Mouse (Mus musculus): ENCODE results near the gene Grcc10.

Grcc10 gene

DNA sequence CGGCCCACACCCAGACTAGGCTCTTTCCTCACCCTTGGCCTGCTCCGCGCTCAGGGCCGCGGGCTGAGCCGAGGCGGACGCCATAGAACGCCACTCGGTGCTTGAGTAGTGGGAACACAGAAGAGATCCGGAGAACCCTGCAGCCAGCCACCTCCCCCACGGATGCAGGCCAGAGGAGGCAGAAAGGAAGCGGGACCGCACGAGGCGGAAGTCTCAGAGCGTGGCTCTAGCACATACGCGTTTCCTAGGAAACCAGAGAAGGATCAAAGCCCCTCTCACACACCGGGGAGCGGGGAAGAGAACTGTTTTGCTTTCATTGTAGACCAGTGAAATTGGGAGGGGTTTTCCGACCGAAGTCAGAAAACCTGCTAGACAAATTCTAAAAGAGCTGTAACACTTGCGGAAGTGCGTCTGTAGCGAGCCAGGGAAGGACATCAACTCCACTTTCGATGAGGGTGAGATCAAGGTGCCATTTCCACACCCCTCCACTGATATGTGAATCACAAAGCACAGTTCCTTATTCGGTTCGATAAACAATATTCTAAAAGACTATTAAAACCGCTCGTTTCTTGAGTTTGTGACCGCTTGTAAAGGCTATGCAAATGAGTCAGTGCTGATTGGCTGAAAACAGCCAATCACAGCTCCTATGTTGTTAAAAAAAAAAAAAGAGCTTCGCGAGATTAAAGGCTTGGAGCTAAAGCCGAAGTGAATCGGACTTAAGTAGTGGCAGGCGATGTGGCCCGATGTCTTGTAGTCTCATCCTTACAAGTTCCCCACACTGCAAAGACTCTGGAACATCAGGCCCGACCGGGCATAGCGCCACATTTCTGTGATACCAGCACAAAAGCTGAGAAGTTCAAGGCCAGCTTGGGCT lies at the start of gene Grcc10:
Gene Grcc10, minus strand, starts transcription at position 487 of the 874 bp plus-strand sequence.
- DNase-seq (ENCODE audit: low read depth, low spot score): peak; percentile 99

DNA sequence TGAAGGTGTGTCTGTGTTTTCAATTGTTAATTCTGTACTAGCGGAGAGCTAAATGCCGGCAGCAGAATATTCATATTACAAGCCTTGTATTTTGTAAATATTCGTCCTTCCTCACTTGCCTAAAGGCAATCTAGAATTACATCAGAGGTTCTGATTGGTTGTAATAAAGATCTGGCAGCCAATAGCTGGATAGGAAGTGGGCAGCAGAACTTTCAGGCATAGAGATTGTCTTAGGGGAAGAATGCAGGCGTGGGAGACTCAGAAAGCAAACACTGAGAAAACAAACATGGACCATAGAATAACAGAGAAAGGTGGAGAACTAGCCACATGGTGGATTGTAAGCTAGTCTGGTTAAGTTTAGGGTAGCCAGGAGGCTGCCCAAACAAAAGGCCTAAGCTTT lies 48.9 kb upstream of the Grcc10 start:
- DNase-seq (ENCODE audit: low read depth, low spot score): no peak

GRCm38 (mm10) chr6:124789519-124789918 lies 48.3 kb upstream of the Grcc10 start:
- DNase-seq (ENCODE audit: low read depth, low spot score): peak; percentile 83

DNA sequence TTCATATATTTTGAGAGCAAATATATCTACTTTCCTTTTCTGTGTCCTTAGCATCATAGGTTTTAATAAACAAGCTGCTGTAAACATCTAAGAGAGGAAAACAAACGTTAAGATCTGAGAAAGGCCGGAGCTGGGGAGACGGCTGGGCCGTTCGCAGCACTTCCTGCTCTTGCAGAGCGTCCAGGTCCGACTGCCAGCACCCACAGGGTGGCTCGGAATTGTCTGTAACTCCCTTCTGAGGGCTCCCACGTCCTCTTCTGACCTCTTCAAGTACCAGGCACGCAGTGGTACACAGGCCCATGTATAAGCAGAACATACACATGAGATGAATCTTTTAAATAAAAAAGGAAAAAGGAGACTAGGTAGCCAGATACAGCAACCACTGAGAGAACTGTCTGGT lies 46.5 kb upstream of the Grcc10 start:
- no peak for DNase-seq (ENCODE audit: low read depth, low spot score)

DNA sequence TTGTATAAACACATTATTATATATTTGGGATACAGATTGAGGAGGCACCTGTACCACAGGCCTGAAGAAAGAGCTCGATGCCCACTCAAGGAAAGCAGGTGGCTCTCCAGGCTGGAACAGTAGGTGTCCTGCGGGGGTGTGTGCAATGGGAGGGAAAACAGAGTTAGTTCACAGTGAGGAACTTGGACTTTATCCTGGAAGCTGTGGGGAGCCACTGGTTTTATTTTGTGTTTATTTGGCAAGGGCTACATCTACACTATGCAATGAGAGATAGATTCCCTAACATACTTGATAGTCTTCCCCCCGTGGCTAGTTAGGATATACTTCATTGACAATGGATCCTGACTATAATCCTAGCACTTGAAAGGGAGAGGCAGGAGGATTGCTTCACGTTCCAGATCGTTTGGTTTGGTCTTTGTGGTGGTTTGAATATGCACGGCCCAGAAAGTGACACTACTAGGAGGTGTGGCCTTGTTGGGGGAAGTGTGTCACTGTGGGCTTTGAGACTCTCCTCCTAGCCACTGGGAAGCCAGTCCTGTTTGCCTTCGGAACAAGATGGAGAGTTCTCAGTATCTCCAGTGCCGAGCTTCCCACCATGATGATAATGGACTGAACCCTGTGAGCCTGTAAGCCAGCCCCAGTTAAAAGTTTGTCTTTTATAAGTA lies 45.7 kb upstream of the Grcc10 start:
- DNase-seq (ENCODE audit: low read depth, low spot score): peak; percentile 49

DNA sequence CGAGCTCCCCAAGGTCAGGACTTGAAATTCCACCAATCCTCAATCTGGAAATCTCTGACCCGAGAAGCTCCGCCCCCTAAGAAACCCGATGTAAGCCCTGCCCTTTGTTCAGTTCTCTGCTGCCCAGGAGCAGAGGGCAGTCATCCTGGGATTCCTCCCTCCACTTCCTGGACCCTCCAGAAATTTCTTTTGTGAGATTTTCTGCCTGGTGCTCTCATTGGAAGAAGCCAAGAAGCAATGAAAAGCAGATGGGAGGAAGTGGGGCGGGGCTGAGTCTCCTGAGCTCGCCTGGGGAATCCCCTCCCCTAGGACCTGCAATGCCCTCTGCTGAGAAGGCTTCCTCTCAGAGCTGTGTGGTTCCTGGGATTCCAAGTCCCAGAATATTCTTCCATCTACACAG lies 41.3 kb upstream of the Grcc10 start:
- DNase-seq (ENCODE audit: low read depth, low spot score): peak; percentile 89

GRCm38 (mm10) chr6:124780917-124781316 lies 39.7 kb upstream of the Grcc10 start:
- no peak for DNase-seq (ENCODE audit: low read depth, low spot score)

DNA sequence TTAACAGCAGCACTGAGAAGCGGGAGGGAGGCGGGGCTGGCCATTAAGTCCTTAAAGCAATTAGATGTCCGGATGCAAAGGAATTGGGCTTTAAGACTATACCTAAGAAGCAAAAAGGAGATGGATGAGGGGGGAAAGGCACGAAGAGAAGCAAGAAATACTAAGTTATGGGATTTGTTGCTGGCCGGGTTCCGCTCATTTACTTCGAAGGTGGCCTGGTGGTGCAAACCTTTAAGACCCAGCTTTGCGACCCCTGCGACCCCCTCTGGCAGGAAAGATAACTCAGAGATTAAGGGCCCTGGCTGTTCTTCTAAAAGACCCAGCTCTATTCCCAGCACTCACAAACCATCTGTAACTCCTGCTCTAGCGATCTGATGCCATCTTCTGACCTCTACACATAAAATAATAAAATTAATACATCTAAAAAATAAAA lies 38.8 kb upstream of the Grcc10 start:
- no peak for DNase-seq (ENCODE audit: low read depth, low spot score)

- peak; percentile 75 for DNase-seq (ENCODE audit: low read depth, low spot score)
These were observed 38.2 kb upstream of the Grcc10 start, which contains the start of gene Lrrc23 for GRCm38 (mm10) chr6:124779222-124779983. Gene Lrrc23, minus strand, starts transcription at chr6:124779727.

- DNase-seq (ENCODE audit: low read depth, low spot score): no peak
These were observed 29.3 kb upstream of the Grcc10 start for GRCm38 (mm10) chr6:124770511-124770910.

DNA sequence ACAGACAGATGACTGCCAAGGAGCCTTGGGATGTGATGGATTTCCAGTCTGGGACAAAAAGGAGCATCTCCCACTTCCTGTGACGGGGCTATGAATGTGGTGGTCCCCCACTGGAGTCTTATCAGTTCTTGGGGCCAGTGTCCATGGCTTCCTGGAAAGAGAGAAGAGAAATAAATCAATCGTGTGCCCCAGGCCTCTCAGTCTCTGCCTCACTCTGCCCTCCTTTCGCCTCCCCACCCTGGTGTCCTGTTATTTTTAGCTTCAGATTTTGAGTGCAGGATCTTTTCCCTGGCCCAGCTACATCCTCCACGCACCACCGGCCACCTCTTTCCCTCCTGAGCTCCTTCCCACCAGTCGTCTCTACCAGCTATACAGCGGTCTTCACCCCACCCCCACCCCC lies 28.8 kb upstream of the Grcc10 start:
- no peak for DNase-seq (ENCODE audit: low read depth, low spot score)

DNA sequence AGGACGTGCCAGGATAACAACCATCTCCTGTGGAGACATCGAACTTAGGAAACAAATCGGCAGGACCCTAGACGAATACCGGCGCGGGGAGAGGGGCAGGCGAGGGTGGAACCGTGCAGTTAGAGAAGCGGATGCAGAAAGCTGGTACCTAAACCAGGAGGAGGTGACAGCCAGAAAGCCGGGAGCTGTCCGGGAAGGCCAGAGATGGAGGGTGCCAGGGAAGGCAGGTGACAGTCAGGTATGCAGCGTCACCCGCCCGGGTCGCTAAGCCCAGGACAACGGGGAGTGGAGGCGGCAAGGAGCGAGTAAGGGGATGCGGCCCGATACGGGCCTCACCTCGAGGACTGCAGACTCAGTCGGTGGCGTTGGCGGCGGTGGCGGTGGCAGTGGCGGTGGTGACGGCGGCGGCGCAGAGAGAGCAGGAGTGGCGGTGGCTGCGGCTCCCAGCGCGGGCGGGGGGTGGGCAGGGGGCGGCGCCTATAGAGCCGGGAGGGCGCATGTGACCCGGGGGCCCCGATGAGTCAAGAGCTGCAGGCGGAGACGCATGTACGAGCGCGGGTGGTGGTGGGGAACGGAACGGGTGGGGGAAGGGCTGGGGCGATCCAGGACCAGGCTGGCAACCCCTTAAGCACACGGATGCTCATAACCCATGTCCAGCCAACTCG lies 28.1 kb upstream of the Grcc10 start, which contains the start of gene Eno2:
Gene Eno2, minus strand, starts transcription at position 573 of the 665 bp plus-strand sequence.
- peak; percentile 62 for DNase-seq (ENCODE audit: low read depth, low spot score)

DNA sequence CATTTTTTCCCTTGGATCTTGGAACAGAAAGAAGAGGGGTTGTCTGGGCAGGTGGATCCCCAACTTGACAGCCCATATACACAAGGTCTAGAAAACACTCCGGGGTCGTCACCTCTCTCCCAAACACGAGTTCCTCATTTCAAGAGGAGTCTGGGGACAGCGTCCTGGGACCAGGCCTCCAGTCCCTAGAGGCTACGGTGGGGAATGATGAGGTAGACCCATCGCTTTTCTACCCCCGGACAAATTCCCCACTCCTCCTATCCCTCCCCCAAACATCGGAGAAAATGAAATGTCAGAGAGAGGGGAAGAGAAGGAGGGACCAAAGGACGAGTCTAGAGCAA lies 27.5 kb upstream of the Grcc10 start:
- no peak for DNase-seq (ENCODE audit: low read depth, low spot score)

DNA sequence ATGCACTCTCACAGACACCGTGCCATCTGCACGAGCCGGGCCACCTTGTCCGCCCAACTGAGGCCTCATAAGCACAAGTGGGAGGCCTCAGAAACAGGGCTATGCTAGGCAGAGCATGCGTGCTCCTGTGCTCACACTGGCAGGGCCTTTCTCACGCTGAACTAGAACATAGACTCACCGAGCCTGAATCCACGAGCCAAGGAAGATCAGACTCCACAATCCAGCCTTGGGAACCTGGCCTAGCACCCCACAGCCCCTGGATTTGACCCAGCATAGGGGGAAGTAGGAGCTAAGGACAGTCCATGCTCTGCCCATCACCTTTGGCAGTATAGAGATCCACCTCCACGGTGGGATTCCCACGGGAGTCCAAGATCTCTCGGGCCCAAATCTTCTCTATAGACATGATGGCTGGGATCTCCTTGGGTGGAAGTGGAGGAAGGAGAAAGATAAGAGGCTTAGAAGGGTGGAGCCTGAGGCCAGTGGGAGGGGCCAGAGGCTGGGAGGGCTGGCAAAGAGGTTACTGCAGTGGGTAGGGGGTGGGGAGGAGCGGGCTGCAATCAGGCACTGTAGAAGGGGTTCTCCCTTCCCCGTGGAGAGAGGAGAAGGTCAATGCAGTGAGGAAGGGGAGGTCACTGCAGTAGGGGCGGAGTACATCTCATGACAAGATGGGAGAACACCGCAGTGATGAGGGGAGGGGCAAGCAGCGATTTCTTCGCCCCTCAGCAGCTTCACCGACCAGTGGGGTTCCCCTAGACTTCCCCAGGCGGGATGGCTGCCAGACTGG lies 26.9 kb upstream of the Grcc10 start:
- peak; percentile 81 for DNase-seq (ENCODE audit: low read depth, low spot score)

GRCm38 (mm10) chr6:124767536-124767919 lies 26.4 kb upstream of the Grcc10 start:
- DNase-seq (ENCODE audit: low read depth, low spot score): no peak

DNA sequence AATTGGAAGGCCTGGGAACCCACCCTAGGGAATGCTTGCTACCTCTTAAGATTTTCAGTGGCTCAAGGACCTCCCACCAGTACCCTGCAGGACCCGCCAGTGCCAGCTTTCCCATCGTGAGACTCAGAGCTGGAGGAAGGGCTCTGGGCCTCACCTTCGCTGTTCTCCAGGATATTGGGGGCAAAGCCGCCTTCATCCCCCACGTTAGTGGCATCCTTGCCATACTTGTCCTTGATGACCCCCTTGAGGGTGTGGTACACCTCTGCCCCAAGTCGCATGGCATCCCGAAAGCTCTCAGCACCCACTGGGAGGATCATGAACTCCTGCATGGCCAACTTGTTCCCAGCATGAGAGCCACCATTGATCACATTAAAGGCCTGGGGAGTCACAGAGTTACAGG lies 24.8 kb upstream of the Grcc10 start:
- no peak for DNase-seq (ENCODE audit: low read depth, low spot score)

GRCm38 (mm10) chr6:124759259-124759658 lies 18.1 kb upstream of the Grcc10 start:
- peak; percentile 93 for DNase-seq (ENCODE audit: low read depth, low spot score)

GRCm38 (mm10) chr6:124758849-124759232 lies 17.7 kb upstream of the Grcc10 start:
- DNase-seq (ENCODE audit: low read depth, low spot score): no peak

DNA sequence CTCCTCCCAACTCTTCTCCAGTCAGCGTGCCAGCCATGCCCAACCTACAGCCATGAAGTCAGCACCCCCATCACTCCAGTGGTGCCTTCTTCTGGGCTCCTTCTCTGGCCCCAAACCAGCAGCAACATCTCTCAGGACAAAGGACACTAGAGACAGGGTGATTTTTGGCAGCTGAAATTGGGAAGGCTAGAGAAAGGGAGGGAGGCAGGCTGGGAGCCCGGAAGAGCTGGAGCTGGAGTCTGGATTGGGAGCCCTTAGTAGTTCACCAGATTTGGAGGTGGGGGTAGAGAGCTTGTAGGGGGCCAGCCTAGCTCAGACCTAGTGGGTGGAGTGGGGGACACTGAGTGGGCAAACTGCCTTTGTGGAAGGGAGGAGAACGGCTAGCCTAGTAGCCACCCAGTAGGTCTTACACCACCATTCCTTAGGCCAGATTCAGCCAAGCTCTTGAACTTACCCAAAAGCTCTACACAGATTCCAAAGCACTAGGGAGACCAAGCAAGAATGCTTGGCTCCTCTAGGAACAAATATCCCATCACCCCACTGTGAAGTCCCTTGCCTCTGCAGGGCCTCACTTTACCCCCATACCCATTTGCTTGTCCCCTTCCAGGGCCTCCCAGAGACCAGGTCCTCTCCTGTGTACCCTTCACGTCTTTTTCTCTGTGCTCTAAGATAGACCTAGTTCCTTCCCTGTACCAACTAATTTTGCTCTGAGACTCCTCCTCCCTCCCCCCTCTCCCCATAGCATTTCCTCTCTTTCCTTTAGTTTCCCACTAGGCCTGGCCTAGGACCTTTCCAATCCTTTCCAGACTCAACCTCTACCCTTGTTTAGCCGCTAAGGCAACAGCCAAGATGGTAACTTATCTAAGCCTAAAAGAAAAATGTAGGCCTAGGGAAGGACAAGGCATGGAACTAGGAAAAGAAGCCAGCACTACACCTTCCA lies 17.0 kb upstream of the Grcc10 start:
- no peak for DNase-seq (ENCODE audit: low read depth, low spot score)

All from ZHBTc4 (cell line).